Mouse (Mus musculus) left cerebral cortex, adult 11 months (tissue): ENCODE data around the gene Gm20929.
"Not testable (repeated sequence)": the region's sequence is repeated elsewhere in the genome, so short reads cannot be mapped to it uniquely, and the experiment has no call there.

Experiments
- DNase-seq: peaks from one replicate; pipeline ENCODE4 v3.0.0; 2022; ENCODE audit warnings: low spot score

Gene Gm20929

DNA sequence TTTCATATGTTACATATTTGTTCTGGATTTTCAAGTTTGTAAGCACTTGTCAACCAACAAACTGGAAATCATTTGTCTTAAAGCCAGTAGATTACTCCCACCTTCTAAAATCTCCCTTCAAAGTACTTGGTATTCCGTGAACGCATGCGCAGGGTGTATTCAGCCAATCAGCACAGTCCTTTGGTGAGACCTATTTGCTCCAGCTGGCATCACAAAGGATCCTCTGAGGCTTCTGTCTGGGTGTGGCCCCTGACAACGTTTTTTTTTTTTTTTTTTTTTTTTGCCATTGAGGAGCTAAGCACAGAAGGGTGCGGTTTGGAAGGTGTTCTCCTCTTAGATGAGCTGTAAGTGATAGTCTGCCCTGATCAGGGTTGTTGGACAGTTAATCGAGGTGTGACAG, at the start of gene Gm20929:
TSS of gene Gm20929 (plus strand) at position 301 of the 400 bp plus-strand sequence.
- not testable (repeated sequence) for DNase-seq
